Mouse (Mus musculus) layer of hippocampus, adult 8-10 months (tissue): Measurements from ENCODE around the gene Cfap298. TPM values are rescaled to one million over a fixed set of nuclear protein-coding genes. Genes with fewer than 3 reads are reported as not detected.

Experiments
- DNase-seq, 2 experiments: peaks; one replicate each; pipeline ENCODE4 v3.0.0; 2022; ENCODE audit warnings: low spot score in 2 of 2
- total RNA-seq, 4 experiments: library from RNA; stranded (reverse); gene quantifications; 2 replicates each; pipeline ENCODE4 v1.2.4; 2022

Gene Cfap298
- 10 to 100 TPM; 37.6 to 47.0 (median 41.7) TPM for total RNA-seq

DNA sequence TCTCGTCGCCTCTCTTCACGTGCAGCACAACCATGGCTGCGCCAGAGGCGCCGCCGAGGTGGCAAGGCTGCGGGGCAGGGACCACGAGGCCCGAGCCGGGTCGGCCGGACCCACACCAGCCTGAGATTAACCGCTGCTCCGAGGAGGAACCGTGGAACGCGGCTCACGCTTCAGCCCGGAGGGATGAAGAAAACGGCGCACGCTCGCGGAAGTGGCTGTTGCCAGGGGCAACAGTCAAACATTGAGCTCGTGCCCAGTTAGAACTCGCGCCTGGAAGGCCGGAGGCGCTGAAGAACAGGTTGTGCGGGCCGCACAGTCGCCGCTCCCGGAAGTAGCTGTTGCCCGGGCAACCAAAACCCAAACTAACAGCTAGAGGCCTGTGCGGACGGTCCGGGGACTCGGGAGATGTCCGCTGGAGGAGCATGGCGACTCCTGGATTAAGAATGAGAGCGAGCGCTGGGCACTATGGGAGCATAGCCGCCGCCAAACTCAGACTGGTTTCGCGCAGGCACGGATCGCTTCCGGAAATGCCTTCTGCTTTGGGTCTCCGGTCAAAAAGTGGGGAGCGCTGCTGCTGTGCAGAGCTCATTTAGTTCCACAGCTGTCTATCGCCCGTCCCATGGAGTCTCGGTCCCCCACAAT, at the start of gene Cfap298:
Gene Cfap298 (minus strand): TSS at position 428 of the 642 bp plus-strand sequence.
- DNase-seq: peak; percentile 89 to 93

GRCm38 (mm10) chr16:90971004-90971403, 36.1 kb upstream of the Cfap298 start:
- DNase-seq: no peak

DNA sequence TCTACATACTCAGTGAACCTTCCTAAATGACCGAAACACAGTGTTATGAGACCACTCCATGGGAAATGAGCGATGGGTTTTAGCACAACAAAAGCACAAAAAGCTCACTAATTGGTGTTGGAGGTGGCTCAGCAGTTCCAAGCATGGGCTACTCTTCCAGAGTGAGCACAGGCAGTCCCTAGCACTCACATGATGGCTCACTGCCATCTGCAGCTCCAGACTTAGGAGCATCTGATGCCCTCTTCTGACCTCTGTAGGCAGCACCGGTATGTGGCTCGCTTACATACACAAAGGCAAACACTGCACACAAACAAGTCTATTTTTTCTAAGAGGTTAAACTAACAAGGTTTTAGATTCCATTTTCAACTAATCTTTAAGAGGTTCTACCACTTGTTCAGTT, 31.3 kb upstream of the Cfap298 start:
- no peak for DNase-seq

DNA sequence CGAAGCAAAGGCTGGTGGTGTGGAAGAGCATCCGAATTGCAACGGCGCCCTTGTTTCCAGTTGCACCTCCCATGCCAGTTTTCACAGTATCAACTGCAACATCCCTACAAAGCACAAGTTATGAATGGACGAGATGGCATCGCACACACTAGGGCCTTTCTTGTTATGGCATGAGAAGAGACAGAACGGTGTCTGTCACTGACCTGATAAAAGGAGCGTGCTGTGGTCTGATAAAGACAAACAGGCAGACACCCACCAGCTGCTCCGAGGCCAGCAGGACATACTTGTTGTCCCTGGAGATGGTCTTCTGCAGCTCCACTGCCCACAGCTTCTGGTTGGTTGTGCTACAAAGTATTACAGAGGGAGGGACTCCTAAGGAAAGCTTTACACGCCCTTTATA, 29.4 kb upstream of the Cfap298 start:
- DNase-seq: no peak

DNA sequence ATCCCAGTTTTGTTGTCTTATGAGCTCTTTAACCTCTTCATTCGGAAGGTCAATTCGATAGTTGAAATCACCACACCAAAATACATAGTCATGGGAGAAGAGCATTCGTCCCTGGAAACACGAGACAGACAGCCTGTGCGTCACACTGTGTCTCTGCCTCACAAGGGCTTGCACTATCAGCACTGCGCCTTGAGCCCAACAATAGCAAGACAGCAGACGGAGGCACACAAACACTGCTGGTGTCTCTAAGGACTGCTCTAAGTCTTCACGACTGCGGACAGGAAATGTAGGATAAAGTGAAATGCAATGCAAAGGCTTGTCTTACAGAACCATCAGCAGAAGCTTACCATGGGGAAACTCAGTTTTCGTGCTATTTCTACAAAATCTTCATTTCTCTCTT, 29.0 kb upstream of the Cfap298 start:
- DNase-seq: no peak

GRCm38 (mm10) chr16:90963231-90963630, 28.3 kb upstream of the Cfap298 start:
- no peak for DNase-seq

- DNase-seq: peak; percentile 61 to 65
Measured at GRCm38 (mm10) chr16:90958301-90959085, 23.6 kb upstream of the Cfap298 start.

- no peak for DNase-seq
Measured at GRCm38 (mm10) chr16:90955494-90955893, 20.6 kb upstream of the Cfap298 start.

- DNase-seq: no peak
Measured at GRCm38 (mm10) chr16:90953770-90954169, 18.9 kb upstream of the Cfap298 start.

GRCm38 (mm10) chr16:90953147-90953546, 18.2 kb upstream of the Cfap298 start:
- no peak for DNase-seq

- DNase-seq: no peak
Measured at GRCm38 (mm10) chr16:90950354-90950963, 15.5 kb upstream of the Cfap298 start.

- no peak for DNase-seq
Measured at GRCm38 (mm10) chr16:90946977-90947376, 12.1 kb upstream of the Cfap298 start.

DNA sequence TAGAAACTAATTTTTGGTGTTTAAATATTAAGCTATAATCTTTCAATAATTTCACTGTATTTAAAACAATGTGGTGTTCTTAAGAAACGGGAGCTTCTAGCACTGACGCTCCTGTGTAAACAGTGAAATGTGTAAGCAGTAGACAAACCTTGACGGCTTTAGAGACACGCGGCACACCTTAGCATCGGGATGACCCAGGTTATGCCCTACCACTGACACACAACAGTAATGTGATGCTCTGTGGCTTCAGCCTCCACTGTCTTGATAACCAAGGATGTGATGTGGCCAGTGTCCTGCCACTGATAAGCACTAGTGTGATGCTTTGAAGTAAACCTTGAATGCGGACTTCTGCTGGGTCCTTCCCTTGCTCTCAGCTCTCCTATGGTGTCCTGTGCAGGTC, 6.3 kb upstream of the Cfap298 start:
- no peak for DNase-seq

- peak; percentile 37 to 55 for DNase-seq
Measured at GRCm38 (mm10) chr16:90934193-90934686, 674 bp downstream of the Cfap298 start.

- no peak for DNase-seq
Measured at GRCm38 (mm10) chr16:90933534-90934176, 1.3 kb downstream of the Cfap298 start.

DNA sequence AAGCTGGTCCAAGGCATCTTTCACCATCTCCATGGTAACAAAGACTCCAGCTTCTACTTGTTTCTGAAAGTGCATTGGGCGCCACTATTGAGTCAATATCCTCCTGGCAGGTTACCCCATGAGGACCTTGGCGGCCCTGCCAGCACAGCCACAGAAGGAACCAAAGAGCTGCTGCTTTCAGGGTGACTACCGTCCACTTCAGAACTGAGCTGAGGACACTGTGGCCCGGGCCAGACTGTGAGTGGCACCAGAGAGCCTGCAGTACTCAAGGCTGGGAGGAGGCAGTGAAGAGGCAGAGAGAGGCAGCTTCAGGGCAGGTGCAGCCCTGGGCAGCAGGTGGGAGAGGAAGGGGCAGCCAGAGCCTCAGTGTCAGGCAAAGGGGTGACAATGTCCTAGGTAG, 7.5 kb downstream of the Cfap298 start:
- no peak for DNase-seq

DNA sequence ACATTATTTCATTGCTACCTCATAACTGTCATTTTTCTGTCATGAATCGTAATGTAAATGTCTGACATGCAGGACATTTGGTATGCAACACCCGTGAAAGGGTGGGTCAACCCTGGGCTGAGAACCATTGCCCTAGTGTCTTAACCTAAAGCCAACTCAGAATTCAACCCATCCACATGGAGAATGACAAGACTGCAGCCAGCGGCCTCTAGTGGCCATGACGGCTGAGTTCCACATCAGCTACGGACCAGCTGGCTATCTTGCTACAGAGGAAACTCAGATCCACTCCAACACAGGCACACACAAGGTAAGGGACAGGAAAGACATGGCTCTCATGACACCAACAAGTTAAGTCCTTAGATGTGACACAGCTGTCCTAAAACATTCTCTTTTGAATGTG, 9.5 kb downstream of the Cfap298 start:
- DNase-seq: peak in 1 of 2 experiments; percentile 69

DNA sequence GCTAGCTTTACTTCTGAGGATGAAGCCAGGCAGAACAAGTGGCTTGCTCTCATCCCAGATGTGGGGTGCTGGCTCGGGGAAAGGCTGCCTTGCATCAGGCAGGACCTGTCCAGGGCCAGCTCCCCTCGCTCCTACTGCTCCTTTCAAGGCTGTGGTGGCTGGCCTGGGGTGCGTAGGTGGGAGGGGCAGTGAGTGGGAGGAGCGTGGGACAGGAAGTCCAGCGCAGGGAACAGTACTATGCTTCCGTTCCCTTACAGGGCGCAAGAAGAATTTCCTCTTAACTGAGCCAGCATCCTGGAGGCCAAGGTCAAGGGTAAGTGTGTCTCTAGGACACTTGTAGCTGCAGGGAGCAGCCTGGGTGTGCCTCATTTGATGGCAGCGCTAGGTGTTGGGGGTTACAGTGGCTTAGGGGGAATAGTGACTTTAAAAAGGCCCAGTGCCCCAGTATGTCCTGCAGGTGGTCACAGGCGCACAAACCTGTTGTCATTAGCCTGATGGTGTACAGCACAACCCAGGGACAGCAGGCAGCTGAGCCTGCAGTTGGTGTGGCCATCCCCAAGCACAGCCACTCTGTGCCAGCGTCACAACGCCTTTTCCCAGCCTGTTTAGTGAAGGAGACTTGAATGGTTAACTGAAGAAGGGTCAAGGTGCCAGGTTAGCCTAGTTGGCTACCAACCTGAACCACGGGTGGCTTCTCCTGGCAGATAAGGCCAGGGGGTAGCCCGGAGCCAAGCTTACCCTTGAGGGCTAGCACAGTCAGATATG, 10.1 kb downstream of the Cfap298 start:
- no peak for DNase-seq

DNA sequence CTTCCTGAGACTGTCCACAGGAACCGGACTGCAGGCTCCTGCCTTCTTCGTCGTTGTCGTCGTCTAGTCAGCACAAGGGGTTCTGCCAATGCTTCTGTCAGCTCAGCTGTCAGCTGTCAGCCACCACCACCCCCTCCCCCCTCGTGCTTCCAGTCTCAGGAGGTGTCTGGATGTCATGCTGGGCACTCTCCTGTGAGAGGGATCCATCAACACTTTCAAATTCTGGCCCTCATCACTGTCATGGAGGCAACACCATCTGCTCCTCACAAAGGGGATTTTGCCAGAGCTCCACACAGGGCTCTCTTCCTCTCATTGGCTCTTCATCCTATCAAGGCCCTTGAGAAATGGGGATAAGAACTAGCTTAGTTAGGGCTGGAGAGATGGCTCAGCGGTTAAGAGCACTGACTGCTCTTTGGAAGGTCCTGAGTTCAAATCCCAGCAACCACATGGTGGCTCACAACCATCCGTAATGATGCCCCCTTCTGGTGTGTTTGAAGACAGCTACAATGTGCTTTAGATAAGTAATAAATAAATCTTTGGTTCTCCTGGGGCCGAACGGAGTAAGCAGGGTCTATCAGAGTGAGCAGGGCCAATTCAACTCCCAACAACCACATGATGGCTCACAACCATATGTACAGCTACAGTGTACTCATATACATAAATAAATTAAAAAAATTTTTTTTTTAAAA, 13.3 kb downstream of the Cfap298 start:
- DNase-seq: no peak

- no peak for DNase-seq
Measured at GRCm38 (mm10) chr16:90917156-90917555, 17.8 kb downstream of the Cfap298 start.
